Mouse (Mus musculus) midbrain, postnatal 0 days (tissue): ENCODE data around the gene Paqr4. TPM values are rescaled to one million over a fixed set of nuclear protein-coding genes. Genes with fewer than 3 reads are reported as not detected.

Source experiments
- ATAC-seq: fragments of 200-750 bp; cut with Nextera tagmentation; 2 replicates; pipeline ENCODE4 v1.8.0; 2017; ENCODE audit warnings: moderate number of reproducible peaks, mild to moderate bottlenecking, moderate TSS enrichment, moderate library complexity; ENCODE audit not compliant: low FRiP score
- DNase-seq: peaks from one replicate; pipeline ENCODE4 v3.0.0-alpha.2; 2015; ENCODE audit warnings: low spot score
- H3K27ac ChIP-seq: fragments of 300-500 bp; sonication (generic); 2 replicates; pipeline ENCODE4 v1.5.1; 2014; ENCODE audit warnings: low read depth, mild to moderate bottlenecking, low read length, mixed read lengths
- H3K27me3 ChIP-seq: fragments of 300-500 bp; sonication (generic); 2 replicates; pipeline ENCODE4 v1.6.1; 2014; ENCODE audit warnings: low read length, control low read depth, mixed read lengths; ENCODE audit not compliant: insufficient read depth
- H3K36me3 ChIP-seq: fragments of 300-500 bp; sonication (generic); 2 replicates; pipeline ENCODE4 v1.6.1; 2014; ENCODE audit warnings: low read length, control low read depth, mixed read lengths; ENCODE audit not compliant: insufficient read depth
- H3K4me1 ChIP-seq: fragments of 300-500 bp; sonication (generic); 2 replicates; pipeline ENCODE4 v1.6.1; 2014; ENCODE audit warnings: mild to moderate bottlenecking, control low read depth, antibody characterized with exemption, low read length, mixed read lengths; ENCODE audit not compliant: insufficient read depth
- H3K4me2 ChIP-seq: fragments of 300-500 bp; sonication (generic); 2 replicates; pipeline ENCODE4 v1.6.1; 2014; ENCODE audit warnings: low read depth, mild to moderate bottlenecking, low read length, mixed read lengths; ENCODE audit not compliant: poor library complexity, severe bottlenecking
- H3K4me3 ChIP-seq: fragments of 300-500 bp; sonication (generic); 2 replicates; pipeline ENCODE4 v1.5.1; 2014; ENCODE audit warnings: low read depth, mild to moderate bottlenecking, low read length, moderate library complexity
- H3K9ac ChIP-seq: fragments of 300-500 bp; sonication (generic); replicated peaks from 2 replicates; pipeline ENCODE4 v1.6.1; 2014; ENCODE audit warnings: mild to moderate bottlenecking, low read length, moderate library complexity, mixed read lengths; ENCODE audit not compliant: poor library complexity, severe bottlenecking
- H3K9me3 ChIP-seq: fragments of 300-500 bp; sonication (generic); 2 replicates; pipeline ENCODE4 v1.6.1; 2016; ENCODE audit warnings: low read length, control low read depth
- CTCF ChIP-seq: IDR thresholded peaks from 2 replicates; pipeline ENCODE4 v1.5.1; 2016; ENCODE audit warnings: antibody characterized with exemption, mild to moderate bottlenecking
- WGBS: fragments of 180-500 bp; shearing (Covaris S2); extraction: QIAGEN DNeasy Blood & Tissue Kit; methylation state at CpG from one replicate; pipeline ENCODE4 v1.1.7; 2014; 5-methylcytosine and 5-hydroxymethylcytosine counted together
- polyA plus RNA-seq: library from polyadenylated mRNA; unstranded; fragments of >200 nt; fragmentation: Nextera tagmentation; extraction: Ambion mirVana; gene quantifications from 2 replicates; pipeline ENCODE4 v1.2.1, GENCODE M21; 2015
- total RNA-seq: library from RNA; depleted of rRNA; stranded (reverse); fragments of >200 nt; gene quantifications from 2 replicates; pipeline ENCODE4 v1.2.3, GENCODE M21; 2014

The Paqr4 gene
- total and polyA plus RNA-seq, 2 experiments from 2014 or later: 66.0 to 103 TPM

DNA sequence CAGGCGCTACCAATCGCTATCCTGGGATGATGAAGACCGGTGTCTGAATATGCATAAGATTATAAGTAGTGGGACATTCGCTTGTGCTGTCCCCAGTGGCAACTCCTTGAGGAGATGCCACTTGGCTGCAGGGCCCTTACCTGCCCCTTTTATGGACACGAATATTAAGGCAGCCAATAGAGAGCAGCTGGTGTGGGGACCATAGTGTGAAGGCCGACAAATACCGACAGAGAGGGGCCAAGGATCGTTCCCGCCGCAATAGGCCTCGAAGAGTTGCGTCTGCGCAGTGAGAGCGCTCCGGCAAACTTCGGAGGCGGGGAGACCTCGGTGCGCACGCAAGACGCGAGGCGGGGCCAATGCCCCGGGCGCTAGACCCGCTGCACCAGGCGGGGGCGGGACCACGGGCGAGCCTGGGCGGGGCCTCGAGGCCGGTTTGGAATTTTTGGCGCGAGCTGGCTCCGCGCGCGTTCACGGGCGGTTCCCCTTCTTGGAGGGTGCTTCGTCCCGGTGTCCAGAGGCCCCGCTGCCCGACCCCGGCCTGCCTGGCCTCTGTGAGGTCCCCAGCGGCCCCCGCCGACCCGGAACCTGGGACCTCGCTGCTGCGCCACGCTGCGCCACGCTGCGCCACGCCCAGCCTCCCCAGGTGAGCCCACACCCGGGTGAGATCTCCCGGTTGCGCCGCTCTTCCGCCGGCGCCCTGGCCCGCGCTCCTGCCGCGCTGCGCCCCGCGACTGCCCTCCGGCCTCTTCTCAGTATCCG, 14.5 kb downstream of the Paqr4 start, which contains the start of gene Pkmyt1:
Gene Pkmyt1 (plus strand): TSS at position 338 of the 759 bp plus-strand sequence.
- Histone ChIP-seq H3K4me1 (0 out of 2 replicates have a peak, but pooled peaks cover 5% of the 10 kb centered on the region), H3K27me3 (no peaks in the 10 kb centered on the region), H3K9ac (peak within 1 kb of the TSS; percentile 69), H3K36me3 (no peaks in the 10 kb centered on the region), H3K27ac (peak within 1 kb of the TSS; percentile 72), H3K9me3 (no peaks in the 10 kb centered on the region), H3K4me2 (peak within 1 kb of the TSS; percentile 95), H3K4me3 (peak within 1 kb of the TSS; percentile 86)
- DNase-seq: peak; percentile 96
- WGBS: 1% methylated on average over 61 of the region's 73 CpGs
- 0 out of 2 replicates have a peak, but pooled peaks have one; percentile 20 for TF ChIP-seq CTCF
- peak; percentile 93 for ATAC-seq

- Histone ChIP-seq H3K9ac (peak overlapping the region; percentile 69), H3K27me3 (no peaks in the 10 kb centered on the region), H3K27ac (peak overlapping the region; percentile 72), H3K36me3 (no peaks in the 10 kb centered on the region), H3K9me3 (no peaks in the 10 kb centered on the region), H3K4me3 (peak overlapping the region; percentile 86; the same call in 1 of the 2 replicates), H3K4me1 (0 out of 2 replicates have a peak, but pooled peaks cover 5% of the 10 kb centered on the region), H3K4me2 (peak overlapping the region; percentile 95)
- no peak for TF ChIP-seq CTCF
- ATAC-seq (no peak), DNase-seq (no peak)
- 63% methylated on average over 4 of the region's 4 CpGs for WGBS
Observed at GRCm38 (mm10) chr17:23725477-23725876, 15.2 kb downstream of the Paqr4 start.

GRCm38 (mm10) chr17:23722376-23723125, 18.1 kb downstream of the Paqr4 start, which contains the start of gene 1520401A03Rik:
1520401A03Rik (minus strand) TSS chr17:23722783.
- H3K4me2 ChIP-seq: no peak within 1 kb of the TSS
- no peak for TF ChIP-seq CTCF
- ATAC-seq (no peak), DNase-seq (no peak)
- no peak within 1 kb of the TSS for H3K4me3 ChIP-seq
- no peaks in the 10 kb centered on the region for H3K27me3 ChIP-seq
- no peak within 1 kb of the TSS for H3K9ac ChIP-seq
- WGBS: 77% methylated on average over 7 of the region's 7 CpGs
- 0 out of 2 replicates have a peak, but pooled peaks cover 5% of the 10 kb centered on the region for H3K4me1 ChIP-seq
- no peak within 1 kb of the TSS for H3K27ac ChIP-seq
- no peaks in the 10 kb centered on the region for H3K36me3 ChIP-seq
- no peaks in the 10 kb centered on the region for H3K9me3 ChIP-seq

DNA sequence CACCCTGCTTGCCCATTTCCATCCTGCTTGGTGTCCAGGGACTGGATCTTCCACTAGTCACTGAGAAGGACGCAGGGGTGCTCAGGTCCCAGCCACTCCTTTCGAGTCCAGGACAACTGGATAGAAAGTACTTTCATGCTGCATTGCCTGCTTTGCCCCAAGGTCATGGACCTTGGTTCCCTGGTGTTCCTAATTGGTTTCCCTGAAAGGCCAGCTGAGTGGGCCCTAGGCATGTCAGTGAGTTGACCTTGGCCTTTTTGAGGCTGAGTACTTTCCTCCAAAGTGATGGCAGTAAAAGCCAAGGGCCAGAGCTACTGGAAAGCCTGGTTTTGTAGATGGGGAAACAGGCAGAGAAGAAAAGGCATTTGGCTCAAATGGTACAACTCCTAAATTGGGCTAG, 18.8 kb downstream of the Paqr4 start:
- H3K36me3 ChIP-seq: no peaks in the 10 kb centered on the region
- no peak for TF ChIP-seq CTCF
- no peak overlapping the region for H3K27ac ChIP-seq
- H3K27me3 ChIP-seq: no peaks in the 10 kb centered on the region
- WGBS: 69% methylated on average over 2 of the region's 2 CpGs
- no peak overlapping the region for H3K9ac ChIP-seq
- no peak overlapping the region for H3K4me2 ChIP-seq
- H3K9me3 ChIP-seq: no peaks in the 10 kb centered on the region
- H3K4me3 ChIP-seq: no peak overlapping the region
- ATAC-seq (no peak), DNase-seq (no peak)
- H3K4me1 ChIP-seq: 0 out of 2 replicates have a peak, but pooled peaks cover 5% of the 10 kb centered on the region

DNA sequence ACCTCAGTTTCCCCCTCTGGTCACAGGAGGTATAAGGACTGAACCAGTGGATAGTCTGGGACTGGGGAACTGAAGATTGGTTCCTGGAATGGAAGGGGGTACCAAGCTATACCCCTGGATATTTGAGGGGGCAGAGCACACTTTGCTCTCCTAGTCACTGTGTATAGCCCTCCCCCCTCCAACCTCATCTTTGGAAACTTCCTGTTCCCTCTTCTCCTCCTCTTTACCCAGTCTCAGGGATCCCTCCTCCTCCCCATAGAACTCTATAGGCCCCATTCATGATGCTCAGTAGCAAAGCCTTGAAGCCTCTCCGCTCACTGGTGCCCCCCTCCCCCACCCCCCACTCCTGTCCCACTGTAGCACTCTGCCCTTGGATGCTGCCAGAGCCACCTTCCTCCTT, 21.2 kb downstream of the Paqr4 start:
- Histone ChIP-seq H3K9me3 (no peaks in the 10 kb centered on the region), H3K27ac (no peak overlapping the region), H3K9ac (no peak overlapping the region), H3K4me3 (no peak overlapping the region), H3K36me3 (no peaks in the 10 kb centered on the region), H3K27me3 (no peaks in the 10 kb centered on the region), H3K4me1 (no peaks in the 10 kb centered on the region), H3K4me2 (no peak overlapping the region)
- no peak for TF ChIP-seq CTCF
- WGBS: 42% methylated on average over 1 of the region's 1 CpGs
- no peak for DNase-seq
- no peak for ATAC-seq

GRCm38 (mm10) chr17:23717003-23717402, 23.7 kb downstream of the Paqr4 start:
- H3K4me3 ChIP-seq: no peak overlapping the region
- no peaks in the 10 kb centered on the region for H3K9me3 ChIP-seq
- H3K9ac ChIP-seq: no peak overlapping the region
- no peak overlapping the region for H3K27ac ChIP-seq
- no peak for TF ChIP-seq CTCF
- no peaks in the 10 kb centered on the region for H3K4me1 ChIP-seq
- H3K36me3 ChIP-seq: no peaks in the 10 kb centered on the region
- no peak overlapping the region for H3K4me2 ChIP-seq
- WGBS: 58% methylated on average over 2 of the region's 2 CpGs
- DNase-seq: no peak
- no peak for ATAC-seq
- no peaks in the 10 kb centered on the region for H3K27me3 ChIP-seq
